In genomic region chr1:64120811-64121515, GRCm38 (mm10) we compare ENCODE assay signal across 8 mouse cellular contexts. TPM values are rescaled to one million over a fixed set of nuclear protein-coding genes. Genes with fewer than 3 reads are reported as not detected.
DNase-seq lines count a peak whose midpoint lies in the region; ATAC-seq and TF ChIP-seq lines count a peak whose summit lies in the region.

No protein-coding gene starts in this region.

- no peaks in the 10 kb centered on the region for H3K9me3 ChIP-seq in forebrain, embryonic 10.5 days
- no peaks in the 10 kb centered on the region for H3K9me3 ChIP-seq in liver, embryonic 16.5 days (replicated peaks; ENCODE audit: control insufficient read depth, low read length)

- H3K27me3 ChIP-seq in forebrain, embryonic 10.5 days (ENCODE audit: poor library complexity, severe bottlenecking) = no peaks in the 10 kb centered on the region
- peaks cover 8% of the 10 kb centered on the region for H3K27me3 ChIP-seq in liver, embryonic 16.5 days (ENCODE audit: control insufficient read depth, insufficient read depth, low read depth, low read length)

- under 1% methylated on average over 22 of the region's 25 CpGs for WGBS in forebrain, embryonic 10.5 days
- WGBS in liver, embryonic 16.5 days (ENCODE audit: insufficient replicate concordance) = under 1% methylated on average over 25 of the region's 25 CpGs

- H3K4me1 ChIP-seq in forebrain, embryonic 10.5 days = peaks cover 50% of the 10 kb centered on the region
- H3K4me1 ChIP-seq in liver, embryonic 16.5 days (ENCODE audit: control insufficient read depth, low read depth, low read length) = peaks cover 21% of the 10 kb centered on the region

- peak overlapping the region; percentile 43 for H3K9ac ChIP-seq in liver, embryonic 16.5 days (ENCODE audit: low read depth, low read length)

- peak; percentile 7 for ATAC-seq in liver, embryonic 16.5 days (ENCODE audit: low read depth)
- peak; percentile 0; the same call in 1 of the 2 replicates for ATAC-seq in neutrophil, adult 5-6 weeks (ENCODE audit: extremely low read depth, insufficient number of reproducible peaks, low FRiP score, poor library complexity, severe bottlenecking)

- H3K27ac ChIP-seq in forebrain, embryonic 10.5 days = peak overlapping the region; percentile 100
- peak overlapping the region; percentile 100 for H3K27ac ChIP-seq in layer of hippocampus, adult 2 months
- H3K27ac ChIP-seq in liver, embryonic 16.5 days (ENCODE audit: low read length) = peak overlapping the region; percentile 76

- peak; percentile 39 for DNase-seq in retina, adult 2 months (ENCODE audit: low read depth, low spot score)
- DNase-seq in retina, embryonic 14.5 days (ENCODE audit: low spot score) = no peak
- peak; percentile 56 for DNase-seq in forebrain, embryonic 10.5 days (ENCODE audit: extremely low spot score, low spot score)
- peak; percentile 14 for DNase-seq in heart, postnatal 25 days (ENCODE audit: low spot score)
- DNase-seq in layer of hippocampus, adult 2 months (ENCODE audit: low spot score in 2 of 2) = peak; percentile 38 to 46
- peak; percentile 63 for DNase-seq in thymus, postnatal 14 days

- no peak for TF ChIP-seq CTCF in layer of hippocampus, adult 2 months (conservative IDR thresholded peaks at IDR 0.05)

- no peaks in the 10 kb centered on the region for H3K36me3 ChIP-seq in forebrain, embryonic 10.5 days (replicated peaks)
- no peaks in the 10 kb centered on the region for H3K36me3 ChIP-seq in liver, embryonic 16.5 days (ENCODE audit: control insufficient read depth, insufficient read depth)

- H3K4me3 ChIP-seq in forebrain, embryonic 10.5 days = peak overlapping the region; percentile 83
- peak overlapping the region; percentile 92 for H3K4me3 ChIP-seq in layer of hippocampus, adult 2 months
- peak overlapping the region; percentile 73 for H3K4me3 ChIP-seq in liver, embryonic 16.5 days (ENCODE audit: low read depth, low read length)

- intact Hi-C loops in heart, postnatal 25 days (cut with DNase I) = loop anchor here (2.0 to 5.0 kb wide), 5 partner anchors 34 to 326 kb away; no protein-coding TSS in a partner anchor

- peak overlapping the region; percentile 75 for H3K4me2 ChIP-seq in liver, embryonic 16.5 days (ENCODE audit: low read depth, low read length)

RNA-seq across cellular contexts. Expression of gene Klf7, which starts 1.1 kb away (rescaled TPM):
- 10.0 and 13.8 TPM in 2 replicates for polyA plus RNA-seq in forebrain, embryonic 10.5 days (2016; fragmentation: Nextera tagmentation; extraction: Ambion mirVana)
- total RNA-seq in heart, postnatal 25 days (2021) = 10 to 100 TPM; 18.2 to 19.1 TPM
- total RNA-seq in layer of hippocampus, adult 2 months (2021) = 10 to 100 TPM; 30.1 to 31.9 TPM
- polyA plus RNA-seq in liver, embryonic 16.5 days (2015; fragmentation: Nextera tagmentation; extraction: Ambion mirVana) = 5.4 and 7.8 TPM in 2 replicates
- 34.1 and 34.7 TPM in 2 replicates for total RNA-seq in neutrophil, adult 5-6 weeks (2017)
